Mouse (Mus musculus) spleen, adult 12 weeks (tissue): ENCODE results near the gene Ahcyl2.

Experiments used
- DNase-seq: peaks from one replicate; pipeline ENCODE4 v3.0.0; 2022; ENCODE audit warnings: low spot score

The Ahcyl2 gene

GRCm38 (mm10) chr6:29853213-29853899, 85.5 kb downstream of the Ahcyl2 start:
- peak; percentile 60 for DNase-seq

GRCm38 (mm10) chr6:29853900-29854390, 86.1 kb downstream of the Ahcyl2 start:
- DNase-seq = no peak

DNA sequence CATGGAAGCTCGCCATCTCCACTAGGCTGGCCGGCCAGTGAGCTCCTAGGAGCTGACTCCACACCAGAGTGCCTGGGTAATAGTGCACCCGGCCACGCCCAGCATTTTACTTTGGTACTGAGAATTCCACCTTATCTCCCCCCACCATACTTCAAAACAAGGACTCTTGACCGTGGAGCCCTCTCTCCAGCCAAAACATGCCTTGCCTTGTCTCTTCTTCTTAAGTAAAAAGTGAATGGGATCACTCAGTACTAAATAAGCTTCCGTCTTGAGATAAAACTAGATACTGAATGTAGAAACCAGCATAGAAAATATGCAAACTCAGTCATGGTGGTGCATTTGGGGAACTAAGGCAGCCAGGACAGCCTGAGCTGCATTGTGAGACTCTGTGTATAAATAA, 90.8 kb downstream of the Ahcyl2 start:
- DNase-seq = no peak

DNA sequence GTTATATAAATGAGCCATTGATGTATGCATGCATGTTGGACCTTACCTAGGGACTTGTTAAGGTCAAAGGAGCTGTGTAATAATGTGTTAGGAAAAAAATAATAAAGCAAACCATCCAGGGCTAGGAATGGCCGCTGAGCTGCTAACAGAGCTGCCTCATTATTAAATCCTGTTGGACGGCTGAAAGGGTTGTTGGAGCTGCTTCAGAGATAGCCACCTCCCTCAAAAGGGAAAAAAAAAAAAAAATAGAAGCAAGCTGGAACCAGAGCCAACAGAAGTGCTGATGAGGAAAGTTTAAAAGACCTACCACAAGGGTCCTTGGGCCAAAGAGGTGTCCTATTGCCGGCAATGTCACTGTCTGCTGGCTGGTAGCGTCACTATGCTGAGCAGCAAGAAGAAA, 91.5 kb downstream of the Ahcyl2 start:
- no peak for DNase-seq

- peak; percentile 14 for DNase-seq
These were observed 92.4 kb downstream of the Ahcyl2 start for GRCm38 (mm10) chr6:29860238-29860637.

- no peak for DNase-seq
These were observed 97.1 kb downstream of the Ahcyl2 start for GRCm38 (mm10) chr6:29864926-29865325.

DNA sequence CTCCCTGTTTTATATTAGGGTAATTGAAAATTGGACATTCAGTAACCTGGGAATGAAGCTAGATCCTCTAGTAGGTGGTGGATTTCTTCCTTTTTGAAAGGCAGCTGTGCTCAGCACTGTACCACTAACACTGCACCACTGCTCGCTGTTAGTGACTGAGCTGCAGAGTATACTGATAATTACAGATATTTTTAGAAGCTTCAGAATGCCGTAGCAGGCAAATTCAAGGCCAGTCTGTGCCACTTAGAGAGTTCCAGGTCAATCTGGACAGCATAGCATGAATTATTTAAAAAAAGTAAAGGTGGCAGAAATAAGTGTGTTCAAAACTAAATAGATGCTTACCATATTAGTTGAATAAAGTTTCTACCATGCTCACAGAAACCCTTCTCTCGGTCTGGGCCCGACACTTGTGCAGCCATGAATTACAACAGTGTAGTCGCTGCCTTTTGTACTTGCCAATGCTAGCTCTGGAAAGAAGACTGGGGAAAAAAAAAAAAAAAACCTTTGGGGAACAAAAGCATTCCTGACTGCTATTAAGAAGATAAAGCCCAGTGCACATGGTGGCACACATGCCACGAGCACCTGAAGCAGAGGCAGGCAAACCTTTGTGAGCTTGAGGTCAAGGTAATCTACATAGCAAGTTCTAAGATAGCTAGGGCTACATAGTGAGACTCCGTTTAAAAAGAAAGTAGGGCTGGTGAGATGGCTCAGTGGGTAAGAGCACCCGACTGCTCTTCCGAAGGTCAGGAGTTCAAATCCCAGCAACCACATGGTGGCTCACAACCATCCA, 99.3 kb downstream of the Ahcyl2 start:
- no peak for DNase-seq

DNA sequence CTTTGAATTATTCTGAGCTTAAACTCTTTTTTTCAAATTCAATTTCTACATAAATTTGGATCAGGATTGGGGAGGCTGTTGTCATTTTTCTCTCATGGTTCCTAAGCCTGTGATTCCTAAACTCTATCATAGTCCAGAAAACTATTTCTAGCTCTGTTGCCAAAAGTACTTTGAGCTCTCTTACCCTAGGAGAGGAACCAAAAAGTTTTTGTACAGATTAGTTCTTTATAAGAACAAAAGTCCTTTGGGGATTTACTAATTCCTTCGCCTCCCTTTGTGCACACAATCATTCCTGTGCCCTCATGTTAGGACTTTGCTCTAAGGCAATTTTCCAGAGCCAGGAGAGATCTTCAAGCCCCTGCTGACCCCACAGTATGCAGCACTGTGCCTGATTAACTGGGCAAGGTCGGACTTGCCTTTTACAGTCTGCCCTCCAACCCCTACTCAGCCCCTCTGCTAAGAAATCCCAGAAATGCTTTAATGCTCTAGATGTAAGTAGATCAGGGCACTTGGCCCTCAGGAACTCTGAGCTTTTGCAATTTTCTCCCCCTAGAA, 100.6 kb downstream of the Ahcyl2 start:
- no peak for DNase-seq

GRCm38 (mm10) chr6:29873654-29874053, 105.8 kb downstream of the Ahcyl2 start:
- DNase-seq = no peak

GRCm38 (mm10) chr6:29875576-29875975, 107.8 kb downstream of the Ahcyl2 start:
- DNase-seq = no peak

GRCm38 (mm10) chr6:29876782-29877181, 109.0 kb downstream of the Ahcyl2 start:
- DNase-seq = no peak

DNA sequence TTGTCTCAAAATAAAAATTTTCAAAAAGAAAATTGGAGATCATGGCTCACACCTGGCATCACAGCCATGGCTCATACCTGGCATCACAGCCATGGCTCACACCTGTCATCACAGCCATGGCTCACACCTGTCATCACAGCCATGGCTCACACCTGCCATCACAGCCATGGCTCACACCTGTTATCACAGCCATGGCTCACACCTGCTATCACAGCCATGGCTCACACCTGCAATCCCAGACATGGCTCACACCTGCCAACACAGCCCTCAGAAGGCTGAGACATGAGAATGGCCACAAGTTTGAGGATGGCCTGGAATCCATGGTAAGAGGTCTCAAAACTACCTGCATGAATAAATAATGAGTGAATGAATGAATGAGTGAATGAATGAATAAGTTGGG, 111.8 kb downstream of the Ahcyl2 start:
- DNase-seq = no peak

DNA sequence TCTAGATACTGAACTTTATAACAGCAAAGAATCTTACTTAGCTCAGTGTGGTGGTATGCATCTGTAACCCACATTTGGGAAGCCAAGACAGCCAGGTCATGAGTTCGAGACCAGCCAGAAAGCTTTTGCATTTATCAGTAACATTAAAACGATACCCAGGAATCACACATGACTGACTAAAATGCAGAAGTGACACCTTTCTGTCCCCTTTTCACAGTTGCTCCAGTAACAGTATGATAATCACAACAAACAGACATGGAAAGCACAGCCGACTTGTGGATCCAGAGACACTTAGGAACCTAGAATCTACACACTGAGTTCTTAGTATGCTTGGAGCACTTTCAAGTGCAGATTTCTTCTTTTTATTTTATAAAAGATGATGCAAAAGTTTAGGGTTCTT, 113.0 kb downstream of the Ahcyl2 start:
- DNase-seq = no peak

DNA sequence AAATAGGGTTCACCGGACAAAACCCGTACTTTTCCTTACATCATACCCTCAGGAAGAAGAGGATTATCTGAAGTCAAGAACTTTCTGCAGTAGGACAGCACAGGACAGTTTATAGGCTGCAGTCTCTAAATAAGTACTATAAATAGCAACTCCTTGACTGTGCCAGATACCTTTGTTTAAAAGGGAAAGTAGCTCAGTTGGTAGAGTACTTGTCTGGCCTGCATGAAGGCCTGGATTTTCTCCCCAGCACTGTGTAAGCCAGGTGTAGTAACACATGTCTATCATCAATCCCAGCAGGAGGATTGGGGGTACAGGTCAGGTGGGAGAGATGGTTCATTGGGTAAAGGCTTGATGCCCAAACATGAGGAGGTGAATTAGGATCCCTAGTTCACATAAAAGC, 114.1 kb downstream of the Ahcyl2 start:
- no peak for DNase-seq

DNA sequence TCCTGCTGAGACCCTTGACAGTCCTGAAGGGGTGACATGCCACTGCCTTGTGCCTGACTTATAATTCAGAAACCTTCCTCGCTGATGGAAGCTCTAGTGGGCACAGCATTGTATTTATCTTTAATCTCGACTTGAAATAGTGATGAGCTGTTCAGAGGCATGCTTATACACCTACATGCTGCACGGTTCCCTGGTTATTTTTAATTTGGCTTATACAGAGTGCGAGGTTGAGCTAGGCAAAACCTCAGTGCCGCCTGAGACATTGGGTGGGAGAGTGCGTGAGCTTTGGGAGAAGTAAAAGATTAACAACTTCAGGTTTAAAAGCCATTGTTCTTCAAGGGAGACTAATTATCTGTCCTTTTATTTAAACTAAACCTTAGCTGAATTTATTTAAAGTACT, 115.1 kb downstream of the Ahcyl2 start:
- DNase-seq = no peak

DNA sequence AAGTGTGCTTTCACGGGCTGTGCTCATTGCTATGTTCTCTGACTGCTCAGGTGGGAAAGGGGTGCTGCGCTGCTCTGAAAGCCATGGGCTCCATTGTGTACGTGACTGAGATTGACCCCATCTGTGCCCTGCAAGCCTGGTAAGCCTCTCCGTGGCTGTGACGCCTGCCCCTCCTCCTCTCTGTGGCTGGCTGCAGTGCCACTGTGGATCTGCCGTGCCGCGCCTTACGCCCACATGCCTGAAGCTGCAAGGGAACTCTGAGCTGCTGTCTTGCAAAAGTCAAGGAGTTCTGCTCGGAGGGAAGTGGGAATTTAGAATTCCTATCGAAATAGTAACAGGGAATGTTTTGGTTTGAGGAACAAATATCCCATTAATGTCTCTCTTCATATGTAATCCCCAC, 123.3 kb downstream of the Ahcyl2 start:
- DNase-seq = no peak

- DNase-seq = no peak
These were observed 129.2 kb downstream of the Ahcyl2 start for GRCm38 (mm10) chr6:29896976-29897375.

- no peak for DNase-seq
These were observed 133.6 kb downstream of the Ahcyl2 start for GRCm38 (mm10) chr6:29901450-29901849.

GRCm38 (mm10) chr6:29902256-29902655, 134.4 kb downstream of the Ahcyl2 start:
- no peak for DNase-seq

- no peak for DNase-seq
These were observed 135.6 kb downstream of the Ahcyl2 start for GRCm38 (mm10) chr6:29903343-29903914.

DNA sequence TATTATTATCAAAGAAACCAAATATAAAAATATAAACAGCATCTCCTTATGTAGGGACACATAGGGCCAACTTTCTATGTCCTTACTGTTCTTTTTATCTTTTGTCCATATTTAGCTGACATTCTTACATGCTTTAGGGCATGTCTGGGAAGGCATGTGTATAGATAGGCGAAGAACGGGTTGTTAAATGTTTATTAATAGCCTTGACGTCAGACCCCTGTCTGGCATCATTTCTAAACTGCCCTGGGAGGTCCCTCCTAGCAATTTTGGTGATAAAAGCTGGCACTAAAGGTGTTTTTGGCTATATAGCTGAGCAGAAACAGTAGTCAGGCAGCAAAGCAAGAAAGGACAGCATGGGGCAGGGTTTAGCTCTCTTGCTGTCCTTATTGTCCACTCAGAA, 136.5 kb downstream of the Ahcyl2 start:
- no peak for DNase-seq

GRCm38 (mm10) chr6:29910631-29911030, 142.8 kb downstream of the Ahcyl2 start:
- DNase-seq = no peak

DNA sequence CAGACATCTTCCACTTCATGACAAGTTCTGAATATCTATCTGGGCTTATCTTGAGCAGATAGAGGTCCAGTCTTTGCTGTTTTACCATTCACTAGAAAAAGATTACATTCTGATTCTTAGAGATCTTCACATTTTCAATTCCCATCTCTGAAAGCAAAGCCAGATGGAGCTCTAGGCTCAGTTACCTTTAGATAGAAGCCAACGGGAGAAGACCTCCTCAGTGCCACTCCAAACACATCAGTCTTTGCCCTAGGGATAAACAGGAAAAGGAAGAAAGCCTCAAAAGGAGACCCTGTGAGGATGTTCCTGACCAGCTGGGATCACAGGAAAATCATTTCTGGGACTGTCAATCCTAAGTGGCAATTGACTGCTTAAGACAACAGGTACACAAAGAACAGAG, 145.9 kb downstream of the Ahcyl2 start:
- DNase-seq = no peak
